Mouse (Mus musculus): ENCODE measurements around the gene Stoml1.

DNA sequence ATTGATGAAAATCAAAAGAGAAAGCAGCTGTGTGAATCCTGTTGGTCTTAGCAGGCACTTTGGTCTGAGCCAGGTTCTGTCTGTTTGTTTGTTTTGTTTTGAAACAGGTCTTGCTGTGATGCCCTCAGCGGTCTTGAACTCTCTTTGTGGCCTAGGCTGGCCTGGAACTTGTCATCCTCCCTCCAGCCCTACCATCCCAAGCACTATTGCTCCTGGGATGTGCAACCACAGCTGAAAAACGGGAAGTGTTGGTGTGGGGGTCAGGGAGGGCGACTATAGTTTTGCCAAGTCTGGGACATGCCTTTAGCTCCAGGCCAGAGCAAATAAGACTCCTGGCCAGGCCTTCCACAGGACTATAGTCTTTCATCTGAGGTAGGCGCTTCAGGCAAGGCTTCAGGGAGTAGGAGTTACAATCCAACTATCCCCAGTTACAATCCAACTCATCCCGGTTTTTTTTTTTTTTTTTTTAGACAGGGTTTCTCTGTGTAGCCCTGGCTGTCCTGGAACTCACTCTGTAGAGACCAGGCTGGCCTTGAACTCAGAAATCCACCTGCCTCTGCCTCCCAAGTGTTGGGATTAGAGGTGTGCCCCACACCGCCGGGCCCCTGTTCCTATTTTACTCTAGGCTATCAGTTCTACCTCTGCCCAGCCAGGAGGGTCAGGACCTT lies 4.1 kb upstream of the Stoml1 start:
- no peak for TF ChIP-seq CTCF (IDR thresholded peaks at IDR 0.05; ENCODE audit: insufficient read depth, low read length)
- TF ChIP-seq POLR2A (IDR thresholded peaks at IDR 0.05; ENCODE audit: borderline replicate concordance, extremely low read depth, low read depth, low read length) = no peak

Measured in lung, adult 2 months (tissue).